Mouse (Mus musculus) kidney, postnatal 14 days (tissue): ENCODE measurements around the gene Gcm2.

ENCODE experiments used
- DNase-seq: peaks from one replicate; pipeline ENCODE4 v3.0.0; 2022; ENCODE audit warnings: mixed read lengths

Gene Gcm2

DNA sequence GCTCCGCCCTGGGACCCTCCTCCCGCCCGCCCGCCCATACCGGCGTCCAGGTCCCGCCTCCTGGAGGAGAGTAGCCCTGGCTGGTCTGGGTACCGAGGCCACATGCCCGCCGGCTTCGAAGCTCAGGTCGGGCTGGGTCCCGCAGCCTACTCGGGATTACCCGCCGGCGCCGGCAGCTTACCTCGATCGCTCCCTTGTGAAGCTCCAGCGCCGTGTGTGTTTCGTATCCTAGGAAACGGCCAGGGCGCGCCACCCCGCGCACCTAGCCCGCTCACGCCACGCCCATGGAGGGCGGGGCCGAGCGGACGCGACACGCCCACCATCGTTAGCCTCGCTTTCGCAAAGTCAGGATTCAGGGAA is 31.4 kb downstream of the Gcm2 start, which contains the start of gene Mak:
TSS of gene Mak (minus strand) at position 286 of the 360 bp plus-strand sequence.
- peak; percentile 78 for DNase-seq

DNA sequence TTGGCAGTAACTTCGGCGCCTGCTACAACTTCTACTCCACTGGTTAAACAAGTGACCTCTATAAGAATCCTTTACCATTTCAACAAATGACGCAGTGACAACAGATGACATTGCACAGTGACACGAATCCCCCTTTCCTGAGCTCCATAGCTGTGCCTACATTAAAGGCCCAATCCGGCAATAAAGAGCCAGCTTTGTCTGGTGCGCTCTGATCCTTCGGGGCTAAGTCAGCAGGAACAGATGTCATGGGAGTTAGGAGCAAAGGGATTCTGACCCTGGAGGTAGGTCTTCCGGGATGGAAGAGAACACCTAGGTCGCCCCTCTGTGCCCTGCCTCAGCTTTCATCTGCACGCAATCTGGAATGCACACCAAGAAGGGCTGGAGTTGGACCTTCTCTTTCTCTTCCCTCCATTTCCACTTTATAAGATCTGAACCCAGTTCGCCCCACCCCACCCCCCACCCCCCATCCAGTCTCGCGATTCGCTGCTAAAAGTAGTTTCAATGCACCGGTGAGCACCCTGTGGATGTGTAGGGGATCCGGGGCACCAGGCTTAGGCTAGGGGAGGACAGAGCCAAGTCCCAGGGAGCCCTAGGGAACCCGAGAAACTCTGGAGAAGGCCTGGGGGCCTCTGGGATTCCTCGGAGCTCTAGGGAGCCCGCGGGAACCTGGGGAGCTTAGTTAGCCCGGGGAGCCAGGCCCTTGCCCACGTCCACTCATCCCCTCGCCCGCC is 32.0 kb downstream of the Gcm2 start:
- no peak for DNase-seq

DNA sequence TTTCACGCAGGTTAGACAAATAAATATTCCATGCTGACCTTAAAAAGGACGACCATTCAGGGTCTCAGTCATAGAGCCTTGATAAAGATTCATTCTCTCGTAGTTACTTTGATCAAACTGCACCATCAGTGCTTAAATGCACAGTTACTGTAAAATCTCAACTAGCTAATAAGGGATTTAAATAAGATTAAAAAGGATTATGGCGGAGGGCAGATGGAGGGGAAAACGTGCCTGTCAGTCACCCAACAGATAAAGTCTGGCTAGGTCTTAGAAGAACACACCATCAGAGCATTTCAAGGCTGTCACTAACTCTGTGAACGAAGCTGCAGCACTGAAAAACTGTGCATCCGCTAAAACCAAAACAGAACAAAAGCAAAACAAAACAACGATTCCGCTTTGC is 32.9 kb downstream of the Gcm2 start:
- DNase-seq = no peak

DNA sequence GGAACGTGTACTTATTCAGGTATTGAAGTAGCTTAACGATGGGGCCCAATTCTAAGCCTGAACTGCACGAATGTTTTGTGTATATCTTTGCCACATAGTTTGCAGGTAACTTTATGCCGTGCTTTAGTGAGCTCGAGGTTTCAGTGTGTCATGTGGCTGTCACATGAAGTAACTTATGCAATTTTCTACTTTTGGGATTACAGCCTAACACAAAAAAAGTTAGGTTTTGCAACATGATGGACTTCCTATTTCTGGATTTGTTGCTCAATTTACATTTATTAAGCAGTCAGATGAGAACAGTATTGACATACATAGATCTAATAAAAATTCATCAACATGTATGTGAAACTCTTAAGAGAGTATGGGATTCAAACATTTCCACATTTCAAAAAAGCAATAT is 37.0 kb downstream of the Gcm2 start:
- no peak for DNase-seq

DNA sequence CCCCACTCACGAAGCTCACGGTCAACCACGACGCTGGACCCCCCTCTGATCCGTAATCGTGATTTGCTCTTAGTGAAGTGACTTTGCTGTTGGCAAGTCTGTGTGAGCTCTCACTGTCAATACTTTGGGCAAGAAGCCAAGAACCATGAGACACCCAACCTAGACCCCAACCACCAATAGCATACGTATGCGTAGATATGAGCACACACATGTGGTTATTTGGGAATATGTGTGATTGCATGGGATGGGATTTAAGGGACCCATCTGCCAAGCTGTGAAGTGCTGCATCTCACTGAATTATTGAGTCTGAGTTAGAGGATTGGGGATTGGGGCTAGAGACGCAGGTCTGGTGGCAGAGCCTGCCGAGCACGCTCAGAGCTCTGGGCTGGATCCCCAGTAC is 39.2 kb downstream of the Gcm2 start:
- DNase-seq = no peak

- no peak for DNase-seq
Measured at GRCm38 (mm10) chr13:41067618-41068017, 43.2 kb downstream of the Gcm2 start.

DNA sequence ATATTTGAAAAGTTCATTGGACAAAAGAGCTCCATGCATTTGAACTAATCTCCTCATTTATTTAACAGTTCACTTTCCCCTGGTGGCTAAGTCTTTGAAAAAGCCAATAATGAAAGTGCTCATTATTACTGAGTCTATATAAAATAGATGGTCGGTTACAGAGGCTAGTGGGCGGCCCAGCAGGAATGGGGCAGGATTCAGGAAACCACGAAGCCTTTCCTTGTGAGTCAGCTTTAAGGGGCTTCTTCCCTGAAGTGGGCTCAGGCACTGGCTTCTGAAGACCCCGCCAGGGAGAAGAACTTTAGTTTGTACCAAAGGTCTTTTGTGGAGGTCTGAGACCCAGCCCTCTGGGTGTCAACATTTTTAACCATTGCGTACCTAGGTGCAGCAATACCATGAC is 58.9 kb downstream of the Gcm2 start:
- no peak for DNase-seq
